ENCODE assay signal across 20 mouse cellular contexts in the genomic region with DNA sequence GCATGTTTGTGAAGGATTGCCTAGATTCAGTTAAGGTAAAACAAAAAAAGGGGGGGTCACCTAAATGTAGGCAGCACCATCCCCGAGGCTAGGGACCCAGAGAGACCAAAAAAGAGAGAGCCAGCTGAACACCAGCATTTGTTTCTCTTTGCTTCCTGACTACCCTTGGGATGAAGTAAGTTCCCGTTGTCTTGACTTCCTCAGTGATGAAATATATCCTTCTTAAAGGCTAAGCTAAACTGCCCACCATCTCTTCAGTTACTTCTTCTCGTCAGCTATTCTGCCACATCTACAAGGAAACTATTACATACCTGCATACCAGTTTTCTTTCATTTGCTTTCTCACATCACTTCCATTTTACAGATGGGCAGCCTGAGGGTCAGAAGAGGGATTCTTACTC.
"Had no signal": no experiment of that assay in that cellular context is flagged by ENCODE, and none has a peak within 500 bp of the region (broad histone marks: within the 10 kb centered on the region; RNA-seq: fewer than 3 reads in every experiment).

No protein-coding gene starts in this region.

- DNase-seq: cerebellum, adult 8-10 months; cerebellum, adult 9-10 months; cerebellum, adult 9-11 months; cerebellum, postnatal 10 days; cerebellum, postnatal 14 days; cerebellum, postnatal 25 days; embryo, embryonic 11 days; forebrain, postnatal 0 days; gastrocnemius, adult 2 months; gastrocnemius, postnatal 10 days; gastrocnemius, postnatal 14 days; gastrocnemius, postnatal 25 days; gastrocnemius, postnatal 36 days; heart, adult 11 months; heart, adult 18-20 months; heart, adult 2 months had no signal

- ATAC-seq: forebrain, embryonic 13.5 days; forebrain, embryonic 14.5 days; forebrain, embryonic 15.5 days; forebrain, embryonic 16.5 days; forebrain, postnatal 0 days had no signal
